Mouse (Mus musculus): Measurements from ENCODE around the gene Eln.

Eln gene

GRCm38 (mm10) chr5:134687187-134687586 lies 59.9 kb downstream of the Eln start:
- in situ Hi-C loops (cut with MseI, MboI) = no loop called here

GRCm38 (mm10) chr5:134686541-134686940 lies 60.6 kb downstream of the Eln start:
- in situ Hi-C loops (cut with MseI, MboI) = no loop called here

- in situ Hi-C loops (cut with MseI, MboI) = no loop called here
Observed at GRCm38 (mm10) chr5:134684398-134684797, 62.7 kb downstream of the Eln start.

GRCm38 (mm10) chr5:134683813-134684212 lies 63.3 kb downstream of the Eln start:
- in situ Hi-C loops (cut with MseI, MboI) = no loop called here

GRCm38 (mm10) chr5:134680238-134680637 lies 66.9 kb downstream of the Eln start:
- in situ Hi-C loops (cut with MseI, MboI) = no loop called here

GRCm38 (mm10) chr5:134678827-134679546 lies 68.1 kb downstream of the Eln start:
- in situ Hi-C loops (cut with MseI, MboI) = no loop called here

- in situ Hi-C loops (cut with MseI, MboI) = no loop called here
Observed at GRCm38 (mm10) chr5:134678031-134678430, 69.1 kb downstream of the Eln start.

- in situ Hi-C loops (cut with MseI, MboI) = no loop called here
Observed at GRCm38 (mm10) chr5:134677491-134677890, 69.6 kb downstream of the Eln start.

- in situ Hi-C loops (cut with MseI, MboI) = no loop called here
Observed at GRCm38 (mm10) chr5:134675956-134676759, 71.0 kb downstream of the Eln start.

GRCm38 (mm10) chr5:134674977-134675376 lies 72.1 kb downstream of the Eln start:
- in situ Hi-C loops (cut with MseI, MboI) = no loop called here

GRCm38 (mm10) chr5:134672611-134673010 lies 74.5 kb downstream of the Eln start:
- in situ Hi-C loops (cut with MseI, MboI) = no loop called here

- in situ Hi-C loops (cut with MseI, MboI) = no loop called here
Observed at GRCm38 (mm10) chr5:134672198-134672516, 75.0 kb downstream of the Eln start.

GRCm38 (mm10) chr5:134671335-134672197 lies 75.6 kb downstream of the Eln start:
- in situ Hi-C loops (cut with MseI, MboI) = no loop called here

GRCm38 (mm10) chr5:134669001-134669708 lies 78.0 kb downstream of the Eln start:
- in situ Hi-C loops (cut with MseI, MboI) = no loop called here

- in situ Hi-C loops (cut with MseI, MboI) = no loop called here
Observed at GRCm38 (mm10) chr5:134668495-134668894, 78.6 kb downstream of the Eln start.

- in situ Hi-C loops (cut with MseI, MboI) = loop anchor here in 1 of 2 experiments (10.0 kb wide), 1 partner anchor 48 kb away; no protein-coding TSS in a partner anchor
Observed at GRCm38 (mm10) chr5:134656708-134657107, 90.4 kb downstream of the Eln start.

All from mouse trophoblast stem cell (cell line).